Mouse (Mus musculus) CH12.LX (cell line): ENCODE measurements around the gene Arid5b. TPM values are rescaled to one million over a fixed set of nuclear protein-coding genes. Genes with fewer than 3 reads are reported as not detected.

Experiments used
- DNase-seq: peaks from one replicate; pipeline ENCODE4 v3.0.0-alpha.2; 2013; ENCODE audit errors: extremely low read depth
- H3K27ac ChIP-seq: 2 replicates; pipeline ENCODE4 v1.5.1; 2012; ENCODE audit warnings: low read depth, mild to moderate bottlenecking, control low read depth, moderate library complexity; ENCODE audit not compliant: insufficient read depth
- H3K27me3 ChIP-seq: replicated peaks from 2 replicates; pipeline ENCODE3; 2012; ENCODE audit warnings: inconsistent platforms
- H3K36me3 ChIP-seq, 2 experiments: replicated peaks in 1 of 2; 2 replicates each; pipeline versions ENCODE3 to v1.6.1; 2012; ENCODE audit warnings: inconsistent platforms in 1 of 2, low read length in 1 of 2, mild to moderate bottlenecking in 1 of 2, mixed read lengths in 1 of 2, moderate library complexity in 1 of 2; ENCODE audit not compliant: control insufficient read depth in 1 of 2, insufficient read depth in 1 of 2
- H3K4me1 ChIP-seq, 2 experiments: 2 replicates each; pipeline ENCODE4 v1.6.1; 2012; ENCODE audit warnings: inconsistent platforms in 1 of 2, moderate library complexity in 1 of 2; ENCODE audit not compliant: insufficient read depth in 2 of 2, control insufficient read depth in 1 of 2
- H3K4me2 ChIP-seq: 2 replicates; pipeline ENCODE4 v1.6.1; 2012; ENCODE audit warnings: low read depth, mild to moderate bottlenecking, control low read depth; ENCODE audit not compliant: poor library complexity, insufficient read depth, severe bottlenecking
- H3K4me3 ChIP-seq, 3 experiments: fragments of 150-350 bp in 1 of 3; sonication (generic) in 1 of 3; replicated peaks in 1 of 3; 2 replicates each; pipeline versions ENCODE3 to v1.5.1; 2011 to 2012; ENCODE audit warnings: low read depth in 2 of 3, low read length in 2 of 3, mild to moderate bottlenecking in 2 of 3, moderate library complexity in 2 of 3, control low read depth in 1 of 3, improper control_type of control experiment in 1 of 3, inconsistent platforms in 1 of 3, mixed read lengths in 1 of 3; ENCODE audit not compliant: poor library complexity in 1 of 3
- H3K79me2 ChIP-seq: replicated peaks from 2 replicates; pipeline ENCODE4 v1.6.1; 2012; ENCODE audit warnings: mild to moderate bottlenecking, moderate library complexity; ENCODE audit not compliant: control insufficient read depth, poor library complexity, insufficient read depth, severe bottlenecking; ENCODE audit errors: extremely low read depth
- H3K9ac ChIP-seq: 2 replicates; pipeline ENCODE4 v1.6.1; 2012; ENCODE audit warnings: low read depth, mild to moderate bottlenecking, control low read depth, moderate library complexity; ENCODE audit not compliant: insufficient read depth
- H3K9me3 ChIP-seq: replicated peaks from 2 replicates; pipeline ENCODE3; 2012; ENCODE audit warnings: low read length, inconsistent platforms, mixed read lengths
- BHLHE40 ChIP-seq: IDR thresholded peaks from 2 replicates; pipeline ENCODE4 v1.6.1; 2011; ENCODE audit warnings: mild to moderate bottlenecking, low read depth, low read length, improper control_type of control experiment
- CHD1 ChIP-seq: IDR thresholded peaks from 2 replicates; pipeline ENCODE4 v1.6.1; 2012; ENCODE audit warnings: low read depth, low read length, improper control_type of control experiment, inconsistent platforms
- CTCF ChIP-seq, 2 experiments: IDR thresholded peaks in 1 of 2; conservative IDR thresholded peaks in 1 of 2; 2 replicates each; pipeline ENCODE4 v1.5.1; 2011 to 2012; ENCODE audit warnings: low read depth in 2 of 2, low read length in 2 of 2, improper control_type of control experiment in 1 of 2, inconsistent platforms in 1 of 2, mild to moderate bottlenecking in 1 of 2, moderate library complexity in 1 of 2
- E2F4 ChIP-seq: IDR thresholded peaks from 2 replicates; pipeline ENCODE4 v1.6.1; 2011; ENCODE audit warnings: low read depth, low read length, improper control_type of control experiment; ENCODE audit not compliant: insufficient replicate concordance
- ETS1 ChIP-seq: conservative IDR thresholded peaks from 2 replicates; pipeline ENCODE4 v1.6.1; 2012; ENCODE audit warnings: low read depth, mild to moderate bottlenecking, inconsistent platforms, low read length, improper control_type of control experiment, moderate library complexity
- IRF4 ChIP-seq: IDR thresholded peaks from 2 replicates; pipeline ENCODE4 v1.6.1; 2014; ENCODE audit warnings: low read depth, mild to moderate bottlenecking, inconsistent platforms, low read length, improper control_type of control experiment
- JUN ChIP-seq: IDR thresholded peaks from 2 replicates; pipeline ENCODE4 v1.6.1; 2011; ENCODE audit warnings: low read depth, mild to moderate bottlenecking, low read length, improper control_type of control experiment, moderate library complexity; ENCODE audit not compliant: insufficient read depth
- JUND ChIP-seq: conservative IDR thresholded peaks from 2 replicates; pipeline ENCODE4 v1.6.1; 2011; ENCODE audit warnings: low read depth, low read length, improper control_type of control experiment
- MAX ChIP-seq: IDR thresholded peaks from 2 replicates; pipeline ENCODE4 v1.6.1; 2011; ENCODE audit warnings: low read length, improper control_type of control experiment
- MAZ ChIP-seq: IDR thresholded peaks from 2 replicates; pipeline ENCODE4 v1.6.1; 2012; ENCODE audit warnings: low read depth, mild to moderate bottlenecking, inconsistent platforms, low read length, improper control_type of control experiment, moderate library complexity
- MEF2A ChIP-seq: IDR thresholded peaks from 2 replicates; pipeline ENCODE4 v1.6.1; 2014; ENCODE audit warnings: low read depth, mild to moderate bottlenecking, inconsistent platforms, low read length, improper control_type of control experiment, borderline replicate concordance
- MXI1 ChIP-seq: IDR thresholded peaks from 2 replicates; pipeline ENCODE4 v1.6.1; 2011; ENCODE audit warnings: mild to moderate bottlenecking, low read depth, low read length, improper control_type of control experiment
- MYC ChIP-seq: IDR thresholded peaks from 2 replicates; pipeline ENCODE4 v1.6.1; 2011; ENCODE audit warnings: low read depth, mild to moderate bottlenecking, improper control_type of control experiment, low read length
- NRF1 ChIP-seq: IDR thresholded peaks from 2 replicates; pipeline ENCODE4 v1.6.1; 2014; ENCODE audit warnings: low read depth, mild to moderate bottlenecking, inconsistent platforms, low read length, improper control_type of control experiment, moderate library complexity
- PAX5 ChIP-seq: IDR thresholded peaks from 2 replicates; pipeline ENCODE4 v1.6.1; 2012; ENCODE audit warnings: low read length, inconsistent platforms, mixed read lengths
- POLR2AphosphoS2 ChIP-seq: IDR thresholded peaks from 2 replicates; pipeline ENCODE4 v1.6.1; 2011; ENCODE audit warnings: low read depth, low read length, improper control_type of control experiment
- RCOR1 ChIP-seq: conservative IDR thresholded peaks from 2 replicates; pipeline ENCODE4 v1.6.1; 2012; ENCODE audit warnings: low read depth, mild to moderate bottlenecking, inconsistent platforms, low read length, improper control_type of control experiment
- SMC3 ChIP-seq: IDR thresholded peaks from 2 replicates; pipeline ENCODE4 v1.6.1; 2011; ENCODE audit warnings: low read depth, low read length, improper control_type of control experiment
- UBTF ChIP-seq: IDR thresholded peaks from 2 replicates; pipeline ENCODE4 v1.6.1; 2012; ENCODE audit warnings: low read depth, mild to moderate bottlenecking, inconsistent platforms, low read length, improper control_type of control experiment, moderate library complexity
- USF2 ChIP-seq: conservative IDR thresholded peaks from 2 replicates; pipeline ENCODE4 v1.6.1; 2011; ENCODE audit warnings: low read depth, low read length, improper control_type of control experiment
- ZKSCAN1 ChIP-seq: IDR thresholded peaks from 2 replicates; pipeline ENCODE4 v1.6.1; 2012; ENCODE audit warnings: low read depth, inconsistent platforms, low read length, improper control_type of control experiment, borderline replicate concordance
- ZMIZ1 ChIP-seq: IDR thresholded peaks from 2 replicates; pipeline ENCODE4 v1.6.1; 2012; ENCODE audit warnings: low read depth, mild to moderate bottlenecking, inconsistent platforms, low read length, improper control_type of control experiment
- ZNF384 ChIP-seq: IDR thresholded peaks from 2 replicates; pipeline ENCODE4 v1.6.1; 2012; ENCODE audit warnings: low read depth, low read length, improper control_type of control experiment, inconsistent platforms
- dilution Hi-C: fragments of 300-500 bp; cut with MboI; formaldehyde crosslinking; loops from 2 replicates; pipeline ENCODE4 v1.14.3; 2020; ENCODE audit warnings: low sequenced_read_pairs; ENCODE audit not compliant: extremely low pct_unique_long_range_greater_than_20kb, extremely low pct_ligation_motif_present
- in situ Hi-C: fragments of 300-500 bp; cut with MboI; formaldehyde crosslinking; loops from 3 replicates; pipeline ENCODE4 v1.14.3; 2019; ENCODE audit warnings: low sequenced_read_pairs, low pct_ligation_motif_present, low pct_unique_long_range_greater_than_20kb, mixed read lengths
- polyA plus RNA-seq: library from polyadenylated mRNA; unstranded; fragments of >175 nt; gene quantifications from 2 replicates; pipeline ENCODE4 v1.2.1, GENCODE M21; 2012; ENCODE audit warnings: low read depth; ENCODE audit not compliant: insufficient read length
- total RNA-seq, 2 experiments: library from RNA; depleted of rRNA; stranded (reverse); fragments of 300-350 nt in 1 of 2; fragments of >200 nt in 1 of 2; gene quantifications; 2 replicates each; pipeline ENCODE4 v1.2.3; 2012 to 2014

Arid5b gene
- total and polyA plus RNA-seq, 3 experiments: 1.1 to 2.6 (median 1.8) TPM

DNA sequence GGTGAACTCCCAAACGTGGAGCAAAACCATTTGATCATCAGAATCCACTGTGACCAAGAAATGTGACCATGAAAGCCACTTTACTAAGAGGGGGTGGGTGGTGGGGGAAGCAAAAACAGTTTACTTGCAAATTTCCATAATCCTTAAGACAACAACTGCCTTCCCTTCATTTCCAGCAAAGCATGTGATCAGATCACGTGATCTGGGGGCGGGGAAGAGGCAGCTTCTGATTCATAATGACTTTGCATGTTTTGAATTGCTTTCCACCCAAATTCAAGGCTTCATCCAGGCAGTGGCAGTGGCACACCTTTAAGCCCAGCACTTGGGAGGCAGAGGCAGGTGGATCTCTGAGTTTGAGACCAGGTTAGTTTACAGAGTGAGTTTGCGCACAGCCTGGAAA is 98.4 kb downstream of the Arid5b start:
- in situ Hi-C loops: no loop called here
- TF ChIP-seq CHD1 (no peak), E2F4 (no peak), ZNF384 (no peak), IRF4 (no peak), JUND (no peak), USF2 (peak; percentile 23; the same call in 1 of the 2 replicates), POLR2AphosphoS2 (no peak), MAX (no peak), JUN (no peak), MAZ (no peak), RCOR1 (no peak), ZKSCAN1 (no peak), UBTF (no peak), BHLHE40 (0 out of 2 replicates have a peak, but pooled peaks have one; percentile 25), MEF2A (no peak)
- TF ChIP-seq, all 38 proteins: peak for 2

DNA sequence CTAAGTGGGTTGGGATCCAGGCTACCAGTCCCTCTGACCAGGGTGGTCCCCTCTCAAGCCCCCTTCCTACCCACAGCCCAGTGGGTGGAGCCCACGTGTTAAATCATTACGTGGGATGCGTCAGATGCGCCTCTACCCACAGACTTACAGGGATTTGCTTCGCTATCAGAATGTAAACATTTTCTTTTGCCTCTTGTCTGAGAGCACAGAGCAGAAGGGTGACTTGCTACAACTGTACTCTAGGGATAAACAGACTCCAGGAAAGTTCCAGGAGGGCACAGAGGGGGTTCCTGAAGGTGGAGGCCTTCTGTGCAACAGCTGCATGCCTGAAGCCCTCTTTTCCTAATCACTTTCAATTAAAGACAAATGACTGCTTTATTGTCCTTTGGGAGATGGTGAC is 98.8 kb downstream of the Arid5b start:
- H3K27me3 ChIP-seq: no peaks in the 10 kb centered on the region
- in situ Hi-C loops: no loop called here
- no peak overlapping the region for H3K4me2 ChIP-seq
- H3K36me3 ChIP-seq: peaks cover 3 to 29% of the 10 kb centered on the region in 2 experiments
- H3K4me3 ChIP-seq: no peak overlapping the region
- H3K27ac ChIP-seq: no peak overlapping the region
- no peaks in the 10 kb centered on the region for H3K79me2 ChIP-seq
- no peak for DNase-seq
- no peak overlapping the region for H3K9ac ChIP-seq
- no peaks in the 10 kb centered on the region for H3K9me3 ChIP-seq
- TF ChIP-seq NRF1: no peak
- TF ChIP-seq ZNF384: no peak
- TF ChIP-seq UBTF: no peak
- TF ChIP-seq ZMIZ1: no peak
- TF ChIP-seq MEF2A: no peak
- no peak for TF ChIP-seq MAZ
- no peak for TF ChIP-seq MYC
- no peak for TF ChIP-seq MXI1
- no peak for TF ChIP-seq PAX5
- no peak for TF ChIP-seq SMC3
- TF ChIP-seq ETS1: no peak
- TF ChIP-seq JUN: no peak
- no peak for TF ChIP-seq CTCF (conservative IDR thresholded peaks at IDR 0.05 in 1 of 2, IDR thresholded peaks at IDR 0.05 in 1 of 2; ENCODE audit: low read depth in 2 of 2, low read length in 2 of 2)
- TF ChIP-seq, all 38 proteins: peak for 0
- dilution Hi-C loops: no loop called here
- peaks cover 8 to 24% of the 10 kb centered on the region in 2 experiments for H3K4me1 ChIP-seq

More for the DNA sequence above, 98.4 kb downstream of the Arid5b start:
- H3K9ac ChIP-seq: no peak overlapping the region
- H3K9me3 ChIP-seq: no peaks in the 10 kb centered on the region
- peaks cover 6 to 29% of the 10 kb centered on the region in 2 experiments for H3K36me3 ChIP-seq
- H3K79me2 ChIP-seq: no peaks in the 10 kb centered on the region
- no peaks in the 10 kb centered on the region for H3K27me3 ChIP-seq
- H3K4me2 ChIP-seq: no peak overlapping the region
- peaks cover 8 to 27% of the 10 kb centered on the region in 2 experiments for H3K4me1 ChIP-seq
- dilution Hi-C loops: no loop called here
- no peak overlapping the region for H3K4me3 ChIP-seq
- no peak overlapping the region for H3K27ac ChIP-seq
- DNase-seq: no peak
